Mouse (Mus musculus) intestine, embryonic 15.5 days (tissue): ENCODE data around the gene Klb. TPM values are rescaled to one million over a fixed set of nuclear protein-coding genes. Genes with fewer than 3 reads are reported as not detected.

Experiments
- ATAC-seq: fragments of 200-750 bp; cut with Nextera tagmentation; 2 replicates; pipeline ENCODE4 v1.8.0; 2017; ENCODE audit warnings: moderate TSS enrichment, moderate library complexity
- H3K27ac ChIP-seq: fragments of 300-500 bp; sonication (generic); 2 replicates; pipeline ENCODE4 v1.5.1; 2015; ENCODE audit warnings: mild to moderate bottlenecking, inconsistent platforms
- H3K27me3 ChIP-seq: fragments of 300-500 bp; sonication (generic); replicated peaks from 2 replicates; pipeline ENCODE4 v1.6.1; 2015; ENCODE audit warnings: inconsistent platforms
- H3K36me3 ChIP-seq: fragments of 300-500 bp; sonication (generic); 2 replicates; pipeline ENCODE4 v1.6.1; 2015; ENCODE audit warnings: inconsistent platforms
- H3K4me1 ChIP-seq: fragments of 300-500 bp; sonication (generic); replicated peaks from 2 replicates; pipeline ENCODE4 v1.6.1; 2015; ENCODE audit warnings: inconsistent platforms
- H3K4me2 ChIP-seq: fragments of 300-500 bp; sonication (generic); replicated peaks from 2 replicates; pipeline ENCODE4 v1.6.1; 2015; ENCODE audit warnings: mild to moderate bottlenecking, inconsistent platforms
- H3K4me3 ChIP-seq: fragments of 300-500 bp; sonication (generic); replicated peaks from 2 replicates; pipeline ENCODE4 v1.5.1; 2015; ENCODE audit warnings: inconsistent platforms
- H3K9ac ChIP-seq: fragments of 300-500 bp; sonication (generic); 2 replicates; pipeline ENCODE4 v1.6.1; 2015; ENCODE audit warnings: inconsistent platforms
- H3K9me3 ChIP-seq: fragments of 300-500 bp; sonication (generic); 2 replicates; pipeline ENCODE4 v1.6.1; 2016; ENCODE audit warnings: inconsistent platforms
- WGBS: fragments of 180-500 bp; shearing (Covaris S2); methylation state at CpG from one replicate; pipeline ENCODE4 v1.1.7; 2015; 5-methylcytosine and 5-hydroxymethylcytosine counted together
- polyA plus RNA-seq: library from polyadenylated mRNA; unstranded; fragments of >200 nt; fragmentation: Nextera tagmentation; extraction: Ambion mirVana; gene quantifications from 2 replicates; pipeline ENCODE4 v1.2.1, GENCODE M21; 2015

Gene Klb
- polyA plus RNA-seq, 1 experiment from 2014 or later: 1.7 TPM

GRCm38 (mm10) chr5:65387008-65387867 is 39.1 kb downstream of the Klb start:
- H3K9ac ChIP-seq: no peak overlapping the region
- H3K27me3 ChIP-seq: no peaks in the 10 kb centered on the region
- 0 out of 2 replicates have a peak overlapping the region, but pooled peaks have one; percentile 17 for H3K27ac ChIP-seq
- peaks cover 19% of the 10 kb centered on the region; the same call in 1 of the 2 replicates for H3K36me3 ChIP-seq
- no peak for ATAC-seq
- 77% methylated on average over 6 of the region's 6 CpGs for WGBS
- H3K9me3 ChIP-seq: no peaks in the 10 kb centered on the region
- no peak overlapping the region for H3K4me2 ChIP-seq
- peaks cover 9% of the 10 kb centered on the region; the same call in 1 of the 2 replicates for H3K4me1 ChIP-seq
- no peak overlapping the region for H3K4me3 ChIP-seq

GRCm38 (mm10) chr5:65390648-65391644 is 42.8 kb downstream of the Klb start, which contains the start of the genes Rpl9 and Lias:
Gene Rpl9 (minus strand): TSS chr5:65391444.
Gene Lias (plus strand): TSS chr5:65391497.
- peaks cover 9% of the 10 kb centered on the region; the same call in 1 of the 2 replicates for H3K4me1 ChIP-seq
- peak within 1 kb of the TSS; percentile 73 for H3K4me2 ChIP-seq
- no peaks in the 10 kb centered on the region for H3K9me3 ChIP-seq
- peak within 1 kb of the TSS; percentile 97 for H3K4me3 ChIP-seq
- ATAC-seq: peak; percentile 97
- peak within 1 kb of the TSS; percentile 91 for H3K27ac ChIP-seq
- H3K27me3 ChIP-seq: no peaks in the 10 kb centered on the region
- H3K36me3 ChIP-seq: peaks cover 19% of the 10 kb centered on the region; the same call in 1 of the 2 replicates
- peak within 1 kb of the TSS; percentile 97 for H3K9ac ChIP-seq
- under 1% methylated on average over 83 of the region's 83 CpGs for WGBS

DNA sequence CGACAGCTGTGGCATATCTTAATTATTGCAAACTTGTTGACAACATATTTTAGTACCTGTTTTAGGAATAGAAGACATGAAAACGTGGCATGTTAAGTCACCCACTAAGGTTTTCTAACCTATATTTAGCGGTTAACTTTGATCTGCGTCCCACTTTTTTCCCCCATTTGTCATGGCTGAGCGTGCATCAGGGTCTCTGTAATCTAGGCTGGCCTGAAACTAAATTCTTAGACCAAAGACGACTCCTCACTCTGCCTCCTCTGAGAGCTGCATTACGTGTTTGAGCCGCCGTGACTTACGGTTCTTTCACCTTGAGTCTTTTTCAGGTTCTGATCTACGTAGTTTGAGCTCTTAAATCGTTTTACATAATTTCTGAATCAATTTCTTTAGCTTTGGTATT is 43.6 kb downstream of the Klb start:
- no peaks in the 10 kb centered on the region for H3K9me3 ChIP-seq
- 3% methylated on average over 12 of the region's 12 CpGs for WGBS
- H3K4me1 ChIP-seq: peaks cover 9% of the 10 kb centered on the region; the same call in 1 of the 2 replicates
- H3K27ac ChIP-seq: peak overlapping the region; percentile 64; the same call in 1 of the 2 replicates
- H3K4me3 ChIP-seq: peak overlapping the region; percentile 97
- H3K9ac ChIP-seq: peak overlapping the region; percentile 74
- peak overlapping the region; percentile 71 for H3K4me2 ChIP-seq
- H3K36me3 ChIP-seq: peaks cover 19% of the 10 kb centered on the region; the same call in 1 of the 2 replicates
- peak; percentile 27; the same call in 1 of the 2 replicates for ATAC-seq
- H3K27me3 ChIP-seq: no peaks in the 10 kb centered on the region

GRCm38 (mm10) chr5:65394425-65394824 is 46.3 kb downstream of the Klb start:
- H3K4me2 ChIP-seq: no peak overlapping the region
- H3K36me3 ChIP-seq: 0 out of 2 replicates have a peak, but pooled peaks cover 2% of the 10 kb centered on the region
- H3K9me3 ChIP-seq: no peaks in the 10 kb centered on the region
- H3K27me3 ChIP-seq: no peaks in the 10 kb centered on the region
- H3K27ac ChIP-seq: no peak overlapping the region
- H3K4me1 ChIP-seq: peaks cover 5% of the 10 kb centered on the region; the same call in 1 of the 2 replicates
- 89% methylated on average over 7 of the region's 7 CpGs for WGBS
- ATAC-seq: no peak
- no peak overlapping the region for H3K9ac ChIP-seq
- H3K4me3 ChIP-seq: no peak overlapping the region

DNA sequence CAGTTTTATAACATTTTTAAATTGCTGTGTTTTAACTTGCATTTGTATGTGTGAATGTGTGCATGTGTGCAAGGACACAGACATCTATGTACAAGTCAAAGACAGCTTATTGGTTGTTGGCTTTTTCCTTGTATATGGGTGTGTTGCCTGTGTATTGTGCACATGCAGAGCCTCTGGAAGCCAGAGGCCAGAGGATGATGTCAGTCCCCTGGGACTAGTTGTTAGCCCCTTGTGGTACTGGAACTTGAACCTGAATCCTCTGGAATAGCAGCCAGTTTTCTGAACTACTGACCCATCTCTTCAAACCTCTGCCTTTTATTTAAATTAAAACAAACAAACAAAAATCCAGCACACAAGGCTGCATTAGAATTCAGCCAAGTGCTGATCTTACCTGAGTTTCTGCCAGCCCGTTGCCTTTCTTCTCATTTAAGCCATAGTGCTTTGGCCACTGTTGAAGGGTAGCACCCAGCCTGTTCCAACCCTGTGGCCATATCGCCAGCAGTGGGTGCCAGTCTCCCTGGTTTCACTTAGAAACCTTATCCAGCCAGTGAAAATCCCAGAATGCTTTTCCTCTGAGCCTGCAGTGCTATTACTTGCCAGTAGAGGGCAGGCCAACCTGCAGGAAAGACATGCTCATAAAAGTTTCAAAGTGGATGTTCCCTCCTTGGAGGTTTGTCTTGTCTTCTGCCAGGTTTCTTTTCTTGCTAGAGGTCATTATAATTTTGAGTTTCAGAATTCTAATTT is 53.3 kb downstream of the Klb start:
- Histone ChIP-seq H3K27ac (no peak overlapping the region), H3K9me3 (no peaks in the 10 kb centered on the region), H3K4me1 (no peaks in the 10 kb centered on the region), H3K27me3 (no peaks in the 10 kb centered on the region), H3K4me2 (no peak overlapping the region), H3K9ac (no peak overlapping the region), H3K4me3 (no peak overlapping the region), H3K36me3 (peaks cover 19% of the 10 kb centered on the region)
- ATAC-seq: peak; percentile 71; the same call in 1 of the 2 replicates
- 34% methylated on average over 2 of the region's 2 CpGs for WGBS

GRCm38 (mm10) chr5:65407989-65408388 is 59.9 kb downstream of the Klb start:
- H3K4me3 ChIP-seq: no peak overlapping the region
- H3K36me3 ChIP-seq: peaks cover 18% of the 10 kb centered on the region; the same call in 1 of the 2 replicates
- H3K27me3 ChIP-seq: no peaks in the 10 kb centered on the region
- no peak overlapping the region for H3K9ac ChIP-seq
- no peaks in the 10 kb centered on the region for H3K4me1 ChIP-seq
- no peak for ATAC-seq
- no peak overlapping the region for H3K27ac ChIP-seq
- no peak overlapping the region for H3K4me2 ChIP-seq
- WGBS: 77% methylated on average over 12 of the region's 12 CpGs
- no peaks in the 10 kb centered on the region for H3K9me3 ChIP-seq

- Histone ChIP-seq H3K36me3 (peaks cover 9% of the 10 kb centered on the region; the same call in 1 of the 2 replicates), H3K27me3 (no peaks in the 10 kb centered on the region), H3K9me3 (no peaks in the 10 kb centered on the region), H3K4me3 (no peak overlapping the region), H3K9ac (peak overlapping the region; percentile 23; the same call in 1 of the 2 replicates), H3K4me2 (peak overlapping the region; percentile 24), H3K27ac (peak overlapping the region; percentile 80), H3K4me1 (peaks cover 8% of the 10 kb centered on the region)
- WGBS: 24% methylated on average over 26 of the region's 26 CpGs
- peak; percentile 85 for ATAC-seq
These were observed 67.7 kb downstream of the Klb start for GRCm38 (mm10) chr5:65415653-65416458.

DNA sequence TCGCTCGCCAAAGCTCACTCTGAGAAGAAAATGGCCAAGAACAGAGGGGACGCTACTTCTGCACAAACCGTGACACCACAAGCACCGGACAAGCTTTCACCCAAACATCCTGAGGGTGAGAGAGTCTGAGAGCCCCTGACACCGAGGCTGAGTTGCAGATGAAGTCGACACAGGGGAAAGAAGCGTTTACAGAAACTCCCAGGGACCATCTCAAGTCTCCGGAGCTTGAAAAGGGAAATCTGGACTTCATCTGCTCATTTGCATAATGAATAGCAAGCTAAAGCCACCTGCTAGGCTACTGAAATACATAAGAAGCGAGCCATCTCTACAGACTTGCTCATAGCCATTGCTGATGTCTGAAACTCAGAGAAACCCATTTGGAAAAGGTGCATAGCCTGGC is 71.0 kb downstream of the Klb start:
- no peak overlapping the region for H3K27ac ChIP-seq
- no peak overlapping the region for H3K4me2 ChIP-seq
- no peak for ATAC-seq
- no peak overlapping the region for H3K9ac ChIP-seq
- no peak overlapping the region for H3K4me3 ChIP-seq
- no peaks in the 10 kb centered on the region for H3K9me3 ChIP-seq
- H3K36me3 ChIP-seq: peaks cover 15% of the 10 kb centered on the region
- peaks cover 8% of the 10 kb centered on the region for H3K4me1 ChIP-seq
- 86% methylated on average over 10 of the region's 10 CpGs for WGBS
- no peaks in the 10 kb centered on the region for H3K27me3 ChIP-seq

GRCm38 (mm10) chr5:65420822-65421221 is 72.7 kb downstream of the Klb start:
- Histone ChIP-seq H3K4me1 (peaks cover 10% of the 10 kb centered on the region), H3K9ac (no peak overlapping the region), H3K36me3 (peaks cover 15% of the 10 kb centered on the region), H3K4me3 (no peak overlapping the region), H3K4me2 (no peak overlapping the region), H3K27ac (peak overlapping the region; percentile 57), H3K27me3 (no peaks in the 10 kb centered on the region), H3K9me3 (no peaks in the 10 kb centered on the region)
- WGBS: 37% methylated on average over 6 of the region's 6 CpGs
- ATAC-seq: peak; percentile 80

DNA sequence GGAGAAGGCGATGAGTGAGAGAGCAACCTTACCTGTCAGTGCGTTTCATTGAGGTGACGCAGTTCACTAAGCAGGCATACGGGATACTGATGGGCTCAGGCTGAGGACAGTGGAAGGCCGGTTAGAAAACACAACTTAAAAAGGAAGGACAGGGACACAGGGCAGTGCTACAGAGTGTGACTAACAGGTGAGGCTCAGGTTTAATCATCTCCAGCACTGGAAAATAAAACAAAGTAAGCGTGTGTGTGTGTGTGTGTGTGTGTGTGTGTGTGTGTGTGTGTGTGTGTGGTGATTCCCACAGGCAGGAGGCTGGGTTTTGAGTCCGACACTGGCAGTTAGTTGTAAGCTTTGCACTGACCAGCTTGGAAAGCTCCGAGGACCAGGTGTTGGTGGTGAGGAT is 74.7 kb downstream of the Klb start:
- Histone ChIP-seq H3K9ac (no peak overlapping the region), H3K27me3 (no peaks in the 10 kb centered on the region), H3K27ac (no peak overlapping the region), H3K4me1 (0 out of 2 replicates have a peak, but pooled peaks cover 4% of the 10 kb centered on the region), H3K36me3 (peaks cover 12% of the 10 kb centered on the region), H3K4me2 (no peak overlapping the region), H3K9me3 (no peaks in the 10 kb centered on the region), H3K4me3 (no peak overlapping the region)
- no peak for ATAC-seq
- 91% methylated on average over 8 of the region's 8 CpGs for WGBS
